14 mouse cellular contexts compared by ENCODE assay signal in the genomic region with DNA sequence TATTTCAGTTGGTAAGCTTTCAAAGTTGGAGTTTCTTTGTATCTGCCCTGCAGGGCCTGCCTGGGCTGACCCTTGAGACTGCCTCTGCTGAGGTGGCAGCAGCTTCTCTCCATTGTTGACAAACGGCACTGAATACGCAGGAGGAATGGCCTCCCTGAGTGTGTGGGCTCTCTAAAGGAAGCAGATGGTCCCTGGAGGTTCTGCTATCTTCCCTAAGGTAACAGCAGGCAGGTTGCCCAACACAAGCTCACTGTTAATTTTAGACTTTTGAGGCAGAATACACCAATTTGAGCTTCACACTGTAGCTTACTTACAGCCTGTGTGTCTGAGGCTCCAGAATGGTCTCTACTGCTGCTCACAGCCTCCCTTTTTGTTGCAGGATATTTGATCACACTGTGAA. TPM values are rescaled to one million over a fixed set of nuclear protein-coding genes. Genes with fewer than 3 reads are reported as not detected.
"Had no signal": no experiment of that assay in that cellular context is flagged by ENCODE, and none has a peak within 500 bp of the region (broad histone marks: within the 10 kb centered on the region; RNA-seq: fewer than 3 reads in every experiment).

No protein-coding gene starts in this region.

- DNase-seq: kidney, adult 18-20 months; kidney, postnatal 14 days; lung, adult 18-20 months; midbrain, embryonic 14.5 days; spleen, adult 18-20 months; thymus, adult 2 months; thymus, postnatal 25 days had no signal

- H3K4me3 ChIP-seq: intestine, embryonic 15.5 days; left cerebral cortex, adult 2 months; limb, embryonic 13.5 days; myocyte; neural tube, embryonic 15.5 days had no signal

- H3K27me3 ChIP-seq: intestine, embryonic 15.5 days; limb, embryonic 13.5 days; neural tube, embryonic 15.5 days had no signal

- H3K4me1 ChIP-seq: intestine, embryonic 15.5 days; neural tube, embryonic 15.5 days had no signal

- ATAC-seq: intestine, embryonic 15.5 days had no signal

- H3K9me3 ChIP-seq: intestine, embryonic 15.5 days; limb, embryonic 13.5 days; neural tube, embryonic 15.5 days had no signal

- H3K9ac ChIP-seq: intestine, embryonic 15.5 days; limb, embryonic 13.5 days; liver, embryonic 14.5 days; neural tube, embryonic 15.5 days had no signal

- H3K36me3 ChIP-seq: intestine, embryonic 15.5 days; limb, embryonic 13.5 days; neural tube, embryonic 15.5 days had no signal

- H3K4me2 ChIP-seq: intestine, embryonic 15.5 days; limb, embryonic 13.5 days; neural tube, embryonic 15.5 days had no signal

- H3K27ac ChIP-seq: intestine, embryonic 15.5 days; left cerebral cortex, adult 2 months; limb, embryonic 13.5 days; liver, embryonic 14.5 days; neural tube, embryonic 15.5 days had no signal

RNA-seq across cellular contexts. Expression of a gene that starts 7.7 kb away (rescaled TPM):
- total RNA-seq: liver, adult 2 months had no signal
- polyA plus RNA-seq: liver, adult 2 months; myocyte had no signal
